Mouse (Mus musculus) limb, embryonic 11.5 days (tissue): ENCODE data around the gene Lmtk3. TPM values are rescaled to one million over a fixed set of nuclear protein-coding genes. Genes with fewer than 3 reads are reported as not detected.

Experiments
- ATAC-seq: fragments of 200-750 bp; cut with Nextera tagmentation; 2 replicates; pipeline ENCODE4 v1.8.0; 2017; ENCODE audit warnings: low read depth; ENCODE audit not compliant: insufficient number of reproducible peaks, low FRiP score, low TSS enrichment
- DNase-seq: peaks from one replicate; pipeline ENCODE4 v3.0.0-alpha.2; 2015; ENCODE audit warnings: low spot score
- H3K27ac ChIP-seq: fragments of 300-500 bp; sonication (generic); replicated peaks from 2 replicates; pipeline ENCODE4 v1.5.1; 2014; ENCODE audit warnings: low read depth, mild to moderate bottlenecking, low read length
- H3K27me3 ChIP-seq: fragments of 300-500 bp; sonication (generic); 2 replicates; pipeline ENCODE4 v1.6.1; 2014; ENCODE audit warnings: mild to moderate bottlenecking, low read length, mixed read lengths; ENCODE audit not compliant: control insufficient read depth, insufficient read depth
- H3K36me3 ChIP-seq: fragments of 300-500 bp; sonication (generic); 2 replicates; pipeline ENCODE4 v1.6.1; 2014; ENCODE audit warnings: mild to moderate bottlenecking, low read length, moderate library complexity, mixed read lengths; ENCODE audit not compliant: control insufficient read depth, insufficient read depth
- H3K4me1 ChIP-seq: fragments of 300-500 bp; sonication (generic); 2 replicates; pipeline ENCODE4 v1.6.1; 2014; ENCODE audit warnings: low read length, mixed read lengths; ENCODE audit not compliant: control insufficient read depth, insufficient read depth
- H3K4me2 ChIP-seq: fragments of 300-500 bp; sonication (generic); 2 replicates; pipeline ENCODE4 v1.6.1; 2014; ENCODE audit warnings: low read depth, mild to moderate bottlenecking, moderate library complexity; ENCODE audit not compliant: severe bottlenecking
- H3K4me3 ChIP-seq: fragments of 300-500 bp; sonication (generic); 2 replicates; pipeline ENCODE4 v1.5.1; 2014; ENCODE audit warnings: low read depth, low read length
- H3K9ac ChIP-seq: fragments of 300-500 bp; sonication (generic); 2 replicates; pipeline ENCODE4 v1.6.1; 2014; ENCODE audit warnings: mild to moderate bottlenecking, low read length
- H3K9me3 ChIP-seq: fragments of 300-500 bp; sonication (generic); 2 replicates; pipeline ENCODE4 v1.6.1; 2016; ENCODE audit warnings: low read length; ENCODE audit not compliant: control insufficient read depth
- WGBS: fragments of 180-500 bp; shearing (Covaris S2); extraction: QIAGEN DNeasy Blood & Tissue Kit; methylation state at CpG from one replicate; pipeline ENCODE4 v1.1.7; 2014; 5-methylcytosine and 5-hydroxymethylcytosine counted together
- polyA plus RNA-seq: library from polyadenylated mRNA; unstranded; fragments of >200 nt; fragmentation: Nextera tagmentation; extraction: Ambion mirVana; gene quantifications from 2 replicates; pipeline ENCODE4 v1.2.1, GENCODE M21; 2014

Gene Lmtk3
- 3.6 and 4.6 TPM in 2 replicates for polyA plus RNA-seq

GRCm38 (mm10) chr7:45783511-45784091 lies at the start of gene Lmtk3:
TSS of gene Lmtk3 (plus strand) at chr7:45783738.
- under 1% methylated on average over 38 of the region's 38 CpGs for WGBS
- H3K27ac ChIP-seq: peak within 1 kb of the TSS; percentile 6; the same call in 1 of the 2 replicates
- H3K4me3 ChIP-seq: peak within 1 kb of the TSS; percentile 62
- H3K4me2 ChIP-seq: peak within 1 kb of the TSS; percentile 90
- DNase-seq (peak; percentile 82), ATAC-seq (no peak; the same call in 1 of the 2 replicates)
- peaks cover 23% of the 10 kb centered on the region for H3K4me1 ChIP-seq
- peak within 1 kb of the TSS; percentile 68; the same call in 1 of the 2 replicates for H3K9ac ChIP-seq
- 0 out of 2 replicates have a peak, but pooled peaks cover 2% of the 10 kb centered on the region for H3K27me3 ChIP-seq
- H3K9me3 ChIP-seq: no peaks in the 10 kb centered on the region
- H3K36me3 ChIP-seq: no peaks in the 10 kb centered on the region

DNA sequence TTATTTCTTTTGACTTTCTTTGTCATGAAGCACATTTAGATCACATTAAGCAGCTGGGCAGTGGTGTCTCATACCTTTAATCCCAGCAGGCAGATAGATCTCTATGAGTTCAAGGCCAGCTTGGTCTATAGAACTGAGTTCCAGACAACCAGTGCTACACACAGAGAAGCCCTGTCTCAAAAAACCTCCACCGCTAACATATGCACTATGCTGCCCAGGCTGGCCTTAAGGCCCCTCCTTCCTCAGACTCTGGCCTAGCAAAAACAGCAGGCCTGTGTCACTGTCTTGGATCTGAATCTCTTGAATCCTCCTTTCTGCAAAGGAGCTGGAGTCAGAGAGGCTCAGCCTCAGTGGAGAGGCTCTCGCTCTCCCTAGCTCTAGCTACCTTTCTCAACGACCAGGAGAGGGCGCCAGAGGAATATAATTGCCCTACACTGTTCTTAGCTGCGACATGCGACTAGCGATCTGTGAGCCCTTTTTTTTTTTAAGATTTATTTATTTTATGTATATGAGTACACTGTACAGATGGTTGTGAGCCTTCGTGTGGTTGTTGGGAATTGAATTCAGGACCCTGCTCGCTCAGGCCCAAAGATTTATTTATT lies 44.3 kb upstream of the Lmtk3 start:
- Histone ChIP-seq H3K9ac (no peak overlapping the region), H3K4me2 (no peak overlapping the region)
- ATAC-seq: peak; percentile 61

DNA sequence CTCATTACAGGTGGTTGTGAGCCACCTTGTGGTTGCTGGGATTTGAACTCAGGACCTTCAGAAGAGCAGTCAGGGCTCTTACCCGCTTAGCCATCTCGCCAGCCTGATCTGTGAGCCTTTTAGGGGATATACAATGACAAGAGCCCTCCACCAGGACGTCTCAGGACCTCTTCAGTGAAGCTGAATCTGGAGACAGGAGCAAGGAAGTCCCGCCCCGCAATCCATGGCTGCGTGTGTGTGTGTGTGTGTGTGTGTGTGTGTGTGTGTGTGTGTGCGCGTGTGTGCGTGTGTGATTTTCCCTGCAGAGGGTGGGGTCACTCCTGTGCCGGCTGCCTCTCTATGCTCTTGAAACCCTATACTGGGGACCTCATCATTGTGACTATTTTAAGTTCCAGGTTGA lies 43.7 kb upstream of the Lmtk3 start:
- 75% methylated on average over 10 of the region's 10 CpGs for WGBS
- Histone ChIP-seq H3K27ac (no peak overlapping the region), H3K9ac (no peak overlapping the region), H3K27me3 (no peaks in the 10 kb centered on the region), H3K4me3 (no peak overlapping the region), H3K9me3 (no peaks in the 10 kb centered on the region), H3K36me3 (no peaks in the 10 kb centered on the region), H3K4me2 (no peak overlapping the region), H3K4me1 (no peaks in the 10 kb centered on the region)
- no peak for ATAC-seq
- DNase-seq: no peak

More for the DNA sequence above, 44.3 kb upstream of the Lmtk3 start:
- Histone ChIP-seq H3K9me3 (no peaks in the 10 kb centered on the region), H3K4me1 (no peaks in the 10 kb centered on the region), H3K27ac (no peak overlapping the region), H3K4me3 (no peak overlapping the region), H3K36me3 (no peaks in the 10 kb centered on the region), H3K27me3 (no peaks in the 10 kb centered on the region)
- 6% methylated on average over 9 of the region's 9 CpGs for WGBS
- DNase-seq: peak; percentile 91

- WGBS: 86% methylated on average over 12 of the region's 12 CpGs
- no peak overlapping the region for H3K9ac ChIP-seq
- H3K4me2 ChIP-seq: no peak overlapping the region
Observed at GRCm38 (mm10) chr7:45741308-45741707, 42.2 kb upstream of the Lmtk3 start.

GRCm38 (mm10) chr7:45741777-45742176 lies 41.8 kb upstream of the Lmtk3 start:
- no peak overlapping the region for H3K27ac ChIP-seq
- no peaks in the 10 kb centered on the region for H3K27me3 ChIP-seq
- no peaks in the 10 kb centered on the region for H3K4me1 ChIP-seq
- no peak overlapping the region for H3K9ac ChIP-seq
- ATAC-seq (no peak), DNase-seq (no peak)
- H3K4me3 ChIP-seq: peak overlapping the region; percentile 14; the same call in 1 of the 2 replicates
- WGBS: 27% methylated on average over 11 of the region's 11 CpGs
- H3K4me2 ChIP-seq: peak overlapping the region; percentile 24; the same call in 1 of the 2 replicates
- no peaks in the 10 kb centered on the region for H3K36me3 ChIP-seq
- no peaks in the 10 kb centered on the region; the same call in 1 of the 2 replicates for H3K9me3 ChIP-seq

More at GRCm38 (mm10) chr7:45741308-45741707, 42.2 kb upstream of the Lmtk3 start:
- Histone ChIP-seq H3K4me3 (no peak overlapping the region), H3K27ac (no peak overlapping the region), H3K4me1 (no peaks in the 10 kb centered on the region), H3K9me3 (no peaks in the 10 kb centered on the region), H3K27me3 (no peaks in the 10 kb centered on the region), H3K36me3 (no peaks in the 10 kb centered on the region)
- no peak for ATAC-seq
- DNase-seq: no peak

- Histone ChIP-seq H3K4me3 (peak overlapping the region; percentile 14; the same call in 1 of the 2 replicates), H3K27ac (no peak overlapping the region), H3K4me1 (no peaks in the 10 kb centered on the region), H3K27me3 (no peaks in the 10 kb centered on the region), H3K4me2 (peak overlapping the region; percentile 24; the same call in 1 of the 2 replicates), H3K9ac (no peak overlapping the region), H3K36me3 (no peaks in the 10 kb centered on the region), H3K9me3 (no peaks in the 10 kb centered on the region; the same call in 1 of the 2 replicates)
- ATAC-seq (no peak), DNase-seq (no peak)
- WGBS: 35% methylated on average over 19 of the region's 19 CpGs
Observed at GRCm38 (mm10) chr7:45742338-45742737, 41.2 kb upstream of the Lmtk3 start.

DNA sequence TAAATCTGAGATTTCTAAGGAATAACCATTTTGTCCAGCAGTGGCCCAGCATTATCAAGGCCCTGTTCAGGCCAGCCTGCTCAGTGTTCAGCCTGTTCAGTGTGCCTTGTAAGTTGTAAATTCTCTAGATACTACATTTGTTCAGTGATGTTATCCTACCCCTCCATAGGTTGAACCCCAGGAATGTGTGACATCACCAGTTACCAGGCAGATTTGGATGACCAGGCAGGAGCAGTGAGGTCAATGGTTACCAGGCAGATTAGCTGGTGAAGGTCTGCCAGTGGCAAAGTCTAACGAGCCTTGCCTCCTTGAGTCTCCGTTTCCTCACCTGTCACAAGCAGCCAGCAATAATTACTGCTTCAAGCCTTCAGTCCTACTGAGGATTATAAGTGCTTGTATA lies 39.2 kb upstream of the Lmtk3 start:
- 0 out of 2 replicates have a peak, but pooled peaks have one; percentile 11 for ATAC-seq
- 34% methylated on average over 2 of the region's 2 CpGs for WGBS

DNA sequence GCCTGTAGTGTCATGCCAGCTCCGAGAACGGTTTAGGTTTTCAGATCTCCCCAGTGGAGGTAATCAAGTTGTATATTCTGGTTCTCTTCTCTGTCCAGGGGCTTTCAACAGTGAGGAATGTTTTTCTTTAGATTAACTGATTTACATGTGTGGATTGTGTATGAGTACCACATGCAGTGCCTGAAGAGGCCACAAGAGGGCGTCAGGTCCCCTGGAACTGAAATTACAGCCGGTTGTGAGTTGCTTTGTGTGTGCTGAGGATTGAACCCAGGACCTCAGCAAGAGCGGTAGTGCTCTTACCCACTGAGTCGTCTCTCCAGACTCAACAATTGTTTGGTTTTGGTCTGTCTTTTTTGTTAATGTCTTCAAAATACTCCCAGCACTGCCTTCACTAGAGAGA lies 37.0 kb upstream of the Lmtk3 start:
- H3K9me3 ChIP-seq: no peaks in the 10 kb centered on the region; the same call in 1 of the 2 replicates
- no peak overlapping the region for H3K4me2 ChIP-seq
- H3K27ac ChIP-seq: no peak overlapping the region
- no peak overlapping the region for H3K4me3 ChIP-seq
- DNase-seq: no peak
- H3K36me3 ChIP-seq: no peaks in the 10 kb centered on the region
- no peak overlapping the region for H3K9ac ChIP-seq
- H3K27me3 ChIP-seq: no peaks in the 10 kb centered on the region
- H3K4me1 ChIP-seq: peaks cover 3% of the 10 kb centered on the region; the same call in 1 of the 2 replicates
- ATAC-seq: no peak
- 64% methylated on average over 6 of the region's 6 CpGs for WGBS

More for the DNA sequence above, 39.2 kb upstream of the Lmtk3 start:
- no peak overlapping the region for H3K4me2 ChIP-seq
- no peaks in the 10 kb centered on the region for H3K4me1 ChIP-seq
- peak; percentile 81 for DNase-seq
- no peaks in the 10 kb centered on the region for H3K36me3 ChIP-seq
- H3K9me3 ChIP-seq: no peaks in the 10 kb centered on the region; the same call in 1 of the 2 replicates
- no peak overlapping the region for H3K27ac ChIP-seq
- H3K27me3 ChIP-seq: no peaks in the 10 kb centered on the region
- H3K9ac ChIP-seq: no peak overlapping the region
- H3K4me3 ChIP-seq: no peak overlapping the region
